Mouse (Mus musculus): ENCODE measurements around the gene St3gal2.
"Not testable (repeated sequence)": the region's sequence is repeated elsewhere in the genome, so short reads cannot be mapped to it uniquely, and the experiment has no call there.

The St3gal2 gene

DNA sequence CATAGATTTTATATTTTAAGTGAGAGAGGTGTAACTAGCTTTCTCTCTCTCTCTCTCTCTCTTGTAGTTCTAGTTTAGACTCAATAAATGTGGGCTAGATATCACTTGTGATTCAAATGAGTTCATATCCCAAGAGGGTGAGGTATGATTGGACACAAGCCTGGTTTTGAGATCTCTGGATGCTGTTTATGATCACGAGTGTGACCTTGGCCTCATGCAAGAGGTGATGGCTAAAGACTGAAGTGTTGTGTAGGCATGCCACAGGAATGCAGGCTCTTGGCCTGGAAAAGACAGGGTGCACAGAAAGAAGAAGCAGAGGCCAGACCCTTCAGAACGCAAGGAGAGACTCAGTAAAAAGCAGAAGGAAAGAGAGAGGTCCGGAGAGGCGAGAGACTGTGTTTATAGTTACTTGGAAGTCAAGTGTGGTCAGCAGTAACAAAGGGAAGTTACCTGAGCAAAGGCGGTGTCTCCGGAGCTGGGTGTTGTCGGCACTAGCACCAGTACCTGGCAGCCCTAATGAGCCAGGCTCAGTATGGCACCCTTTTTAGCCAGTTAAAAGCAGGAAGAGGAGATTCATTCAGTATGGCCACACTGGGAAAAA, 24.7 kb downstream of the St3gal2 start:
- no peak for DNase-seq (ENCODE audit: low spot score in 2 of 2)

DNA sequence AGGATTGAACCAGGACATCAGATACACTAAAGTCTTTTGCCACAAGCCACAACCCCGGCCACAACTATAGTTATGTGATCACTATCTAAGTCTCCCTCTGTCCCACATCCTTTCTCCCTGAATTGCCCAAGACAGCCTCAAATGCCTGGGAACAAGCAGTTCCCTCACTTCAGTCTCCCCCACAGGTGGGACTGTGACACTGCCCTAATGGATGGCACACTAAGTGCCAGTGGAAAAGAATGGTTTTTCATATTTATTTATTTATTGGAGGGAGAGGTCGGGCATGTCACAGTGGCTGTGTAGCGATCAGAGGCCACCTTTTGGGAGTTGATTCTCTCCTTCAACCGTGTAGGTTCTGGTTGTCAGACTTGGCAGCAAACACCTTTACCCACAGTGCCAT, 26.0 kb downstream of the St3gal2 start:
- DNase-seq (ENCODE audit: low spot score in 2 of 2): no peak

DNA sequence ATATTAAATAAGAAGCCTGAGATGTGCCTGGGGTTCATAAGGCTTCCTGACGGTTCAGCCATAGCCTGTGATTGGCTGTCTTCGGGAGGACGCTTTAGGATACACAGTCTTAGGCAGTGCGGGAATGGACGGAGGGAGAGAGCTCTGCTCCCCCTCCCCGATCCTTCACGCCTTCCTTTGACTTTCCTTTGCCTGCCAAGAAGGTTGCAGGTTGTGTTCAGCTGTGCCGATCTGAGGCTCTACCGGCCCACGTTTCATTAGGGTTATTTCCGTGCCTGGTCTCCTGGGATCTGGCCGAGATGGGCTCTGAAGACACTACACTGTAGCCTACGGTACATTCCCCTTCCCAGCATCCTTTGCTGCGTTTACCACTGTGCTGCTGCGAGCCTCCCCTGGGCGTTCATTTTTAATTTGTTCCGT, 30.4 kb downstream of the St3gal2 start:
- DNase-seq (ENCODE audit: low spot score in 2 of 2): no peak

DNA sequence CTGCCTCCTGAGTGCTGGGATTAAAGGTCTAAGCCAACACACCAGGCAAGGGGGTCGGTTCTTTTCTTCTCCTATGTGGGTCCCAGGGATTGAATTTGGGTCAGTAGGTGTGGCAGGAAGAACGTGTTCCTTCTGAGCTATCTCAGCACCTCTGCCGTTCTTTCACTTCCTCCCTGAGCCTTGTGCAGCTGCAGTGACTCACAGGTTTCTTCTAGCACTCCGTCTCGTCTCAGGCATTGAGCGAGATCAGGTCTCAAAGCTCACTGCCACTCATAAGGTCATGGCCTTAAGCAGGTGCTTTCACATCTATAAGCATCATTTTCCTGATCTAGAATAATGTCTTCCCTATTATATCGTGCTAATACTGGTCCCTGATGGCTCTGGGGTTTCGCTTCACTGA, 35.1 kb downstream of the St3gal2 start:
- DNase-seq (ENCODE audit: low spot score in 2 of 2): no peak

DNA sequence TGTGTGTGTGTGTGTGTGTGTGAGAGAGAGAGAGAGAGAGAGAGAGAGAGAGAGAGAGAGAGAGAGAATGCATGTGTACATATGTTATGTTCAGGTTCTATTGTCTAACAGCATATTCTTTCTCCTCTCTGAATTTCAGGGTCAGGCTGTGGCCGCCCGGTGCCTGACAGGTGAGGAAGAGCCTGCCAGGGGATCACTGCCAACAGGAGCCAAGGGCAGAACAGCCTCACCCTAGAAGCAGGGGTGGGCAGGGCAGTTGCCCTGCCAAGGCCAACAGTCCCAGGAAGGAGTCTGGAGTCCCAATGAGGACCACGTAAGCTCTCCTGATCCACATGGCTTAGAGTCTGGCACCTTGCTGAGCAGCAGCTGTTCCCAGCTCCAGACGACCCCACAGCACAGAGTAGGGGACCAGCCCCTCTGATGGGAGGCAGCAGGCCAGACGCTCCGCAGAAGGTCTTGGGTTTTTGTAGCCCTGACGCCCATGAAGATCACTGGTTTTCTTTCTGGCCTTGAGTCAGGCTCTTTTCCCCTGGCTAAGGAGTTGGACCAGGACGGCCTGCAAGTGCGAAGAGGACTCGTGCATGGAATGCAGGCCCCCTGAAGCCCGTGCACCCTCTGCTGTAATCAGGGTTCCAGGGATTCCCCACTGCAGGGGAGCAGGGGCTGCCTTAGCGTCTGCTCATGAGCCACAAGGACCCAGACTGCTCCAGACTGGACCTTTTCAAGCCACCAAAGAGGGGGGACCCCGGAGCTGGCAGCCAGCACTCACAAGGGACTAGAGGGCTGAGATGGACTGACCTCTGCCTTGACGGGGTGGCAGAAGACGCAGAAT, 37.1 kb downstream of the St3gal2 start:
- DNase-seq (ENCODE audit: low spot score in 2 of 2): no peak

DNA sequence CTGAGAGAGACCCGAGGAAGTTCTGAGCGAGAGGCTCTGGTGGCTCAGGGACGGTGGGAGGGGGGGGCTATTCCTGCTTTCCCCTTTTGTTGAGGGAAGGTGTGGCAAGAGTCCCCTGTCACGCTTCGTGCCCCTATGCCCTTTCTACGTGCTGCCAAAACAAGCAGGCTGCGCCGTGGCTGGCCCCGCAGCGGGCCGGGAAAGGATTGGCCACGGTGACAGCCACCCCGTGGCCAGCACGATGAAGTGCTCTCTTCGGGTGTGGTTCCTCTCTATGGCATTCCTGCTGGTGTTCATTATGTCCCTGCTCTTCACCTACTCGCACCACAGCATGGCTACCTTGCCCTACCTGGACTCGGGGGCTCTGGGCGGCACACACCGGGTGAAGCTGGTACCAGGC, 37.7 kb downstream of the St3gal2 start:
- DNase-seq (ENCODE audit: low spot score in 2 of 2): no peak

DNA sequence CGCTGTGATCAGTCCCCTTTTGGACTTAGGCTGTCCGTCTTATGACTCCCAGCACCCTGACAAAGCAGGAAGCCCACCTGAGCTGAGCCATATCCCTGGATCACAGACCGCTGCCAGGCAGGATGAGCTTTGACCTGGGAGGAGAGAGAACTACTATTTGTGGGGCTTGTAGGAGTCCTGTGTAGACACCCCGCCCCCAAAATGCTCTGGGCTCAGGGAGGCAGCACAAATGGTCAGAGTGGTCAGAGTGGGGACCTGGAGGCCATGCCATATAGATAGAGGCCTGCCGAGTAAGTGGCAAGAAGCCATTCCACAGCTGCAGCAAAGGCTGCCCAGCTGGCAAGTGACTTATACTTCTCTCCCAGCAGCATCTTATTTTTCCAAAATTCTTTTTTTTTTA, 38.4 kb downstream of the St3gal2 start:
- DNase-seq (ENCODE audit: low spot score in 2 of 2): no peak

DNA sequence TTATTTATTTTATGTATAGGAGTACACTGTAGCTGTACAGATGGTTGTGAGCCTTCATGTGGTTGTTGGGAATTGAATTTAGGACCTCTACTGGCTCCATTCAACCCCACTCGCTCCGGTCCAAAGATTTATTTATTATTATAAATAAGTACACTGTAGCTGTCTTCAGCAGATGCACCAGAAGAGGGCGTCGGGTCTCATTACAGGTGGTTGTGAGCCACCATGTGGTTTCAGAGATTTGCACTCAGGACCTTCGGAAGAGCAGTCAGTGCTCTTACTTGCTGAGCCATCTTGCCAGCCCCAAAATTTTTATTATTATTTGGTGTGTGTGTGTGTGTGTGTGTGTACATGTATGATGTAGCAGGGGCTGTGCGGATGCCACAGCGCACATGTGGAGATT, 38.8 kb downstream of the St3gal2 start:
- not testable (repeated sequence) for DNase-seq (ENCODE audit: low spot score in 2 of 2)

DNA sequence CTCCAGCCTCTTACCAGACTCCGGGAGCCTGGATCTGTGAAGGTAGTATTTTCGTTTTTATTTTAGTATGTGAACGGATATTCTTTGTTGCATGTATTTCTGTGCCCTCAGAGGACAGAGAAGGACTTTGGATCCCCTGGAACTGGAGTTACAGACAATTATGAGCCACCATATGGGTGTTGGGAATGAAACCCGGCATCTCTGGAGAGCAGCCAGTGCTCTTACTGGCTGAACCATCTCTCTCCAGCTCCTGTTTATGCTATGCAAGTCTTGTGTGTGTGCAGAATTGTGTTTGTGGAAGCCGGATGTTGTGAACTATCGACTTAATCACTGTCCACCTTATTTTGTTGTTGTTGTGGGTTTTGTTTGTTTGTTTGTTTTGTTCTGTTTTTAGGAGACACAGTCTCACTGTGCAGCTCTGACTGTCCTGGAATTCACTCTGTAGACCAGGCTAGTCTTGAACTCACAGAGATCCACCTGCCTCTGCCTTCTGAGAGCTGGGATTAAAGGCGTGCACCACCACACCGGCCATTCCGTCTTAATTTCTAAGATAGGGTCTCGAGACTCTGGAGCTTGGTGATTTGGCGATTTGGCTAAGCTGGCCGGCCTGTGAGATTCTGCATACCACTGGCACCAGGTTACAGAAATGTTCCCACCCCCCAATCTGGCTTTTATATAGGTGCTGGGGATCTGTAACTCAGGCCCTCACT, 39.5 kb downstream of the St3gal2 start:
- DNase-seq (ENCODE audit: low spot score in 2 of 2): no peak

DNA sequence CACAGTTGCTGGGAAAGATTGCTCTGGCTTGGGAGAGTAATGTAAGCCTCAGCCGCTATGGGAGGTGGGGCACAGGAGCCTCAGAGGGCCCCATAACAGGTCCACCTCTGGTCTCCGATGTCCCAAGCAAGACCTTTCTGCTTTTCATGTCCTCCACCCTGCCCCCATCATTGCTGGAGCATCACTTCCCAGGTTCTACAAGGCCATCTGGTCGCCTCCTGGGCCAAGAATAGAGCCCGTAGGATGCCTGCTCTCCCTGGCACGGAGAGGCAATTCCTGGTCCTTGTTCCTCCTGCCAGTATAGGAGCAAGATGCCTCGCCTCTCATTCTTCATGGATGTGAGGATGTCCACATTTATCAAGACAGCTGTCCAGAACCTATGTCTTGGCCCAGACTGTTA, 40.2 kb downstream of the St3gal2 start:
- DNase-seq (ENCODE audit: low spot score in 2 of 2): no peak

DNA sequence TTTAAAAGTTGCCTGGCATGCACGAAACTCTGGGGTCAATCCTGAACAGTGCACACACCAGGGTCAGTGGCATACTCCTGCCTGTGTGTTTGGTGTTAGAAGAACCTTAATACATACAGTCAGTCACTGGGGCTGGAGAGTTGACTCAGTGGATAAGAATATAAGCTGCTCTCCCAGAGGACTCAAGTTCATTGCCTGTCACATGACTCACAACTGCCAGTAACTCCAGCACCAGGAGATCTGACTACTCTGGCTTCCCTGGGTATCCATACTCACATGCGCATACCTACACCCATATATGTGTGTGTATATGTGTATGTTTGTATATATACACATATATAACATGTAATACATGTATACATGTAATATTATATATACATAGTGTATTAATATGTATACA, 43.3 kb downstream of the St3gal2 start:
- no peak for DNase-seq (ENCODE audit: low spot score in 2 of 2)

DNA sequence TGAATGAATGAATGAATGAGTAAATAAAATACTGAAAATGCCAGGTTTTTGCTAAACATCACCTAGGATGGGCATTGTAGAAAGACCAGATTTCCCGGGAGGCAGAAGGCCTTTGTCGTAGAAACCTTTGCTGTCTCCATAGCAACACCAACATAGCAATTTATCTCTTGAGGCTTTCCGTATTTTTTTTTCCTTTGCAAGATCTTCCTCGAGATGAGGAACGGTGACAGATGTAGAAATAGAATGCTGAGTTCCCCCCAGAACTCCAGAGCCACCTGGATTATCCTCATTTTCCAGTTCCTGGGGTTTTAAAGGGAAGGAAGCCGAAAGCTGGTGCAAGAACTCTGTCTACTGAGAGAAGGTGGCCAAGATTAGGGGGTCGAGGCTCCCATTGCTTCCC, 44.9 kb downstream of the St3gal2 start:
- DNase-seq (ENCODE audit: low spot score in 2 of 2): no peak

DNA sequence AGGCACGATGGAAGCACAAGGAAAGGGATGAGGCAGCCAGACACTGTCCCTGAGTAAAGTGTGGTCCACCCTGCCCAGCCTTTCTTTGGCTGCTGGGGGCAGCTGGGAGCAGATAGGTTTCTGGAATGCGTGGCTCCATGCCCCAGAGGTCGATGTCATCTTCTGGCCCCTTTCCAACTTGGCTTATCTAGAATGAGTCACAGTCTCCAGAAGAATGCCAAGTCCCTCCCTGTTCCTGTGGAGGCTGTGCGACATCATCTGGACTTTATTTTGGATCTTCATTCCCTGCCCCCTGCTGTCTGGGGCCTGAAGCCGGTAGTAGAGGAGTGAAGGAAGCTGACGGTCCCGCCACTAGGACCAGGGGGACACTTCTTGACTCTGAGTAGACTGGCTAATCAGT, 45.9 kb downstream of the St3gal2 start:
- DNase-seq (ENCODE audit: low spot score in 2 of 2): peak; percentile 57 to 75

DNA sequence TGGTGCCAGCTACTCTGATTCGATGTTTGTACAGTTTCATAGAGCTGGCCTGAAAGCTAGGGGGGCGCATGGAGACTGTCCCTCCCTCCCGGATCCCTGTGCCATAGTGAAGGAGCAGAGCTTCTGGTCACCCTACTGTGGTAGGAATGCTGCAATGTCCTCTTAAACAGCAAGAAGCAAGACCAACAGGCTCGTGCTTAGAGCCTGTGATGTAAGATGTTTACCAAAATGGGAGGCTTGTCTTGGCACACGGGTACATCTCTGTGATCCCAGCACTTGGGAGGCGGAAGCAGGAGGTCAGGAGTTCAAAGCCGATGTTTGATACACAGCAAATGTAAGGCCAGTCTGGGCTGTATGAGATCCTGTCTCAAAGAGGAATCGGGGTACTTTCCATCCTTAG, 46.9 kb downstream of the St3gal2 start:
- no peak for DNase-seq (ENCODE audit: low spot score in 2 of 2)

DNA sequence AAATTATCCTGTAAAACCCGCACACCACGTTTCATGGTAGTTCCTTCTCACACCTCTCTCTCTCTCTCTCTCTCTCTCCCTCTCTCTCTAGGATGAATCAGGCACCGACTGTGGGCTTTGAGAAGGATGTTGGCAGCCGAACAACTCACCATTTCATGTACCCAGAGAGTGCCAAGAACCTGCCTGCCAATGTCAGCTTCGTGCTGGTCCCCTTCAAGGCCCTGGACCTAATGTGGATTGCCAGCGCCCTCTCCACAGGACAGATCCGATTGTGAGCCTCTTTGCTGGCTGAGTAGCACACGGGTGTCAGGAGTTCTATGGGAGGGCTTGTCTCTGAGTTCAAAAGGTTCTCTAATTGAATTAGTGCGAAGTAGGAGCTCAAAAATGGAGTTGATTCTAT, 47.6 kb downstream of the St3gal2 start:
- DNase-seq (ENCODE audit: low spot score in 2 of 2): no peak

DNA sequence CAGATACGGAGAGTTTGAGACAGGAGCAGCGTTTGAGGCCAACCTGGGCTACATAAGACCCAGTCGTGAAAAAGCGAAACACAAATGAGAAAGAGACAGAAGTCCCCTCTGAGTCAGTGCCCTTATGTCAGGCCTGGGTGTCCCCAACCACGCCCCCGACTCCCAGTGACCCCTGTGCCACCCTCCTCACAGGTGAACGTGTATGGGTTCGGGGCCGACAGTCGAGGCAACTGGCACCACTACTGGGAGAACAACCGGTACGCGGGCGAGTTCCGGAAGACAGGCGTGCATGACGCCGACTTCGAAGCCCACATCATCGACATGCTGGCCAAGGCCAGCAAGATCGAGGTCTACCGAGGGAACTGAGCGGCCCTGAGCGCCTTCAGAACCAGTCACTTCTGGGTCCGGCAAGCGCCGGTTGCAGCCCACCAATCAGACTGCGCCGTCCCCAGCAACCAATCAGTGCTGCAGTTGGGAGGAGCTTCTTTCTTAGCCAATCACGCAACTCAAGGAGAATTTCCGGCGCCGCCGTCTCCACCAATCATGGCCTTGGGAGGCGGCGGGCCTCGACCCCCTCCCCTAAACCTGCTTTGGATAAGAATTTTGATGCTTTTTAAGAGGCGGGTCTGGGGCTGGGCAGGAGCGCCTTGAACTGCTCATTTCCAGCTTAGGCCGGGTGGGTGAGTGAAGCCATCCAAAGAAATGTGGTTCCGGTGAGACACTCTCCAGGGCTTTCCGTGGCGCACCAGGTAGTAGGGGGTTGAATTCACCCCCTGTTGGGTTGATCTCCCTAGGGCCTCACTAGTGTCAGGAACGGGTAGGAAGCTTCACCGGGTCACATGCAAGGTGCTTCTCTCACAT, 50.4 kb downstream of the St3gal2 start:
- DNase-seq (ENCODE audit: low spot score in 2 of 2): peak; percentile 86 to 95

DNA sequence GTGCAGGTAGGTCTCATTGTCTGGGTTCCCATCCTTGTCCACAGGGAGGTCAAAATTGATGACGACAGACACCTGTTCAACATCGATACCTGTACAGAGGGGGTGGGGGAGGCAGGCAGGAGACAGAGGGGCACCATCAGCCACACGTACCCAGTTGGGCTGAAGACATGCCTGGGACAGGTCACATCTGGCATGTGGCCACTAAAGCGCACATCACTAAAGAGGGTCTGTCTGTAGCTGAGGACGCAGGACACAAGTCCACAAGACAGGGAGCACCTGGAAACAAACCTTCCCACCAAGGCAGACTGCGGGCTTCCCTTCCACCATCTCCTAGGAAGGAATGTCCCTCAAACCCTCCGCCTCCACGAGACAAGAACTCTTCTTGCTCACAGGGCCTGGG, 56.8 kb downstream of the St3gal2 start:
- not testable (repeated sequence) for DNase-seq (ENCODE audit: low spot score in 2 of 2)

DNA sequence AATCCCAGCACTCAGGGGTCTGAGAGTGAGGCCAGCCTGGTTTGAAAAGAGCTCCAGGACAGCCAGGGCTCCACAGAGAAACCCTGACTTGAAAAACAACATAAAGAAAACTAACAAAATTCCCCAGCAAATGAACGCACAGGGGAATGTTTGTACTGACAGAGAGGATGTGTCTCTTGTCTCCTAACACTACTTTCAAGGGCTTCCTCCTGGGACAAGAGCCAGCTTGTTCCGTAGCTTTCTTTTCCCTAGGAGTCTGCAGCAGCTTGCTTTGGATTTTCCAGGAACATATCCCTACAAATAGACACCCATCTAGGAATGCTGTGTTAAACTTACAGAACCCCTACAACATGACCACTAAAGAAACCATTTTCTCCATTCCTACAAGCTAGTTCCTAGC, 58.3 kb downstream of the St3gal2 start:
- not testable (repeated sequence) for DNase-seq (ENCODE audit: low spot score in 2 of 2)

DNA sequence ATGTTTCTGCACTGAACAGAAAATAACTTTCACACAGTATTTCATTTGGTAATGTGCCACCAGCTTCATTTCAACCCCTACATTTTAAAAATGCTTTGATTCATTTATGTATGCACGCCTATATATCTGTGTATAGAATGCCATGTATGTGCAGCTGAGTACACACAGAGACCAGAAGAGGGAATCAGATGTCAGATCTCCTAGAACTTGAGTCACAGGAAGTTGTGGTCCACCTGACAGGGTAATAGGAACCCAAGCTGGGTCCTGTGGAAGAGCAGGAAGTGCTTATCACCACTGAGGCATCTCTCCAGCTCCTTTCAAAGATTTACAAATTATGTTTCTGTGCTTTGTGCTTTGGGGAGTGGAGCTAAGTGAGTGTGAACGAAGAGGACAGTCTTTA, 61.6 kb downstream of the St3gal2 start:
- no peak for DNase-seq (ENCODE audit: low spot score in 2 of 2)

DNA sequence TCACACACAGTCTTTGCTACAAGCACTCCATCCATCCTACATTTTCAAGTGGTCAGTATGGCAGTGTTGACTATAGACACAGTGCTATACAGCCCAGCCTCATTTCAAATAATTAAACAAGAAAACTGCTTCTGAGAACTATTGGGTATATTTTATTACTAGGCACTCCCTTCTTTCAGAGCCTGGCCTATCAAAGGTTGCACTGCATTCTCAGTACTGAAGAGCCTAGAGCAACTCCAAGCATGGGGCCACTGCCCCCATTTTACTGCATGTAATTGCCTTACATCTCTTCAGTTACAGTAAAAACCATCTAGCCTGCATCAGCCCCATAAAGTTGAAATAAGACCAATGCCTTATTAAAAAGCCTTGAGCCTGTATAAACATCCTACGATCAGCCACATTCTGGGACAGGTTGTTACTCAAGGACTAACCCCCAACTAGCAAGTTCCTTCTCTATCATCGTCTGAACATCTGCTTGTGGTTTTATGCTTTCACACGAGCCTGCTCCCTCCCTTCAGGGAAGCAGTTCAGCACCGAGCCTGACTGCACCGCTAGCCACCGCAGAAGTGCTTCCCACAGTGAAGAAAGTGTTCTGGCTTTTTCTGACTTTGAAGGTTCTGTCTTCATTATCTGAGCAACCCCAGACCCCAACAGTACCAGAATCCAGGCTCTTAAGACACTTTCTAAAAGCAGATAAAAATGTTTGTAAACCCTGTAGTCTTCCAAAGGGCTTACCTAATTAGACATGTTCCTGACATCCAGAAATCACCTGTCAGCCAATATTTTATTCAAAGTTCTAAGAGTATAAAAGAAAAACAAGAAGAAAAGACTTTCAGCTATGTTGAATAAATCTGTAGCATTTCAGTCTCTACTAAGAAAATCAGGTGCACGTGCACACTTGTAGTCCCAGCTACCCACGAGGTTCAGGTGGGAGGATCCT, 68.4 kb downstream of the St3gal2 start:
- no peak for DNase-seq (ENCODE audit: low spot score in 2 of 2)

DNA sequence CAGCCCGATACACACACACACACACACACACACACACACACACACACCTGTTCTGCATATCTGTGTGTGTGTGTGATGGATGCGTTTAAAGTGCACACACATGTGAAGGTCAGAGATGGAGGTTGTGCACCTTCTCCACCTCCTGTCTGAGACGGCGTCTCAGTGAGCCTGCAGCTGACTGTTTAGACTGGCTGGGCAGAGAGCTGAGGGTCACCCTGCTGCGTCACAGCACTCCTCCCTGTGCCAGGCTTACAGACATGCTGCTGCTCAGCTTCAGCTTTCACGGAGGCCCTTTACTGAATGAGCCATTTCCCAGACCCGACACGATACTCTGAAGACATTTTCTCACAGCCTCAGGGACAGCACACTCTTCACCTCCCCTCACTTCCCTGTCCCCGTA, 70.3 kb downstream of the St3gal2 start:
- DNase-seq (ENCODE audit: low spot score in 2 of 2): no peak
